Mouse (Mus musculus) bone marrow macrophage, adult 2 months (primary cell): ENCODE results near the gene Reps1. TPM values are rescaled to one million over a fixed set of nuclear protein-coding genes. Genes with fewer than 3 reads are reported as not detected.
"Not testable (repeated sequence)": the region's sequence is repeated elsewhere in the genome, so short reads cannot be mapped to it uniquely, and the experiment has no call there.

Source experiments
- H3K27ac ChIP-seq: 2 replicates; pipeline ENCODE4 v1.5.1; 2012; ENCODE audit warnings: low read depth, low read length; ENCODE audit not compliant: insufficient read depth
- H3K4me1 ChIP-seq: 2 replicates; pipeline ENCODE4 v1.6.1; 2012; ENCODE audit warnings: low read length; ENCODE audit not compliant: control insufficient read depth, insufficient read depth
- H3K4me3 ChIP-seq: 2 replicates; pipeline ENCODE4 v1.5.1; 2012; ENCODE audit warnings: mild to moderate bottlenecking, low read length, moderate library complexity; ENCODE audit not compliant: insufficient read depth
- CTCF ChIP-seq: IDR thresholded peaks from 2 replicates; pipeline ENCODE4 v1.5.1; 2012; ENCODE audit warnings: low read depth, mild to moderate bottlenecking, low read length, moderate library complexity
- POLR2A ChIP-seq: IDR thresholded peaks from 2 replicates; pipeline ENCODE4 v1.6.1; 2012; ENCODE audit warnings: mild to moderate bottlenecking, low read depth, low read length, borderline replicate concordance
- polyA plus RNA-seq: library from polyadenylated mRNA; stranded (reverse); fragments of >200 nt; gene quantifications from 2 replicates; pipeline ENCODE4 v1.2.4, GENCODE M21; 2012; ENCODE audit not compliant: missing spikeins, insufficient read depth, insufficient read length

Reps1 gene
- polyA plus RNA-seq, 1 experiment = 27.2 TPM

GRCm38 (mm10) chr10:18075845-18076244 lies 20.2 kb downstream of the Reps1 start:
- no peak for TF ChIP-seq POLR2A
- no peak overlapping the region for H3K27ac ChIP-seq
- no peak overlapping the region for H3K4me3 ChIP-seq
- peaks cover 6% of the 10 kb centered on the region for H3K4me1 ChIP-seq

DNA sequence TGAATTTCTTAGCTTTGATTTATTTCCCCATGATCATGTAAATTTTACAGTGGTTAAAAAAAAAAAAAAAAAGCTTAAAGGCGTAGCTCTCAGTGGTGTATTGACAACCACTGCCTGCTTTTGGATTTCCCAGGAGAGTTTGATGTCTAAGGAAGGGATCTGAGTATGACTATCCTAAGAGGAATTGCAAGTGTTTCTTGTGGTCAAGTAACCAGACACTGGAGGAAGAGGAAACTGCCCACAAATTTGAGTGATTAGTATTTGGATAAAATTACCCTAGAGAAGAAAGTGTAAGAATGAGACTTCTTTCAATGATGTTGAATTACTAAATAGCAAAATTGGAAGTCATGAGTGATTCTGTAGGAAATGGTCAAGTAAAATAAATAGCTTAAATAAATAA lies 25.9 kb downstream of the Reps1 start:
- Histone ChIP-seq H3K4me3 (no peak overlapping the region), H3K27ac (no peak overlapping the region), H3K4me1 (no peaks in the 10 kb centered on the region; the same call in 1 of the 2 replicates)
- TF ChIP-seq CTCF = no peak
- TF ChIP-seq POLR2A = no peak

- Histone ChIP-seq H3K27ac (no peak overlapping the region), H3K4me3 (no peak overlapping the region), H3K4me1 (no peaks in the 10 kb centered on the region; the same call in 1 of the 2 replicates)
- no peak for TF ChIP-seq CTCF
- TF ChIP-seq POLR2A = no peak
Measured at GRCm38 (mm10) chr10:18082772-18083171, 27.1 kb downstream of the Reps1 start.

DNA sequence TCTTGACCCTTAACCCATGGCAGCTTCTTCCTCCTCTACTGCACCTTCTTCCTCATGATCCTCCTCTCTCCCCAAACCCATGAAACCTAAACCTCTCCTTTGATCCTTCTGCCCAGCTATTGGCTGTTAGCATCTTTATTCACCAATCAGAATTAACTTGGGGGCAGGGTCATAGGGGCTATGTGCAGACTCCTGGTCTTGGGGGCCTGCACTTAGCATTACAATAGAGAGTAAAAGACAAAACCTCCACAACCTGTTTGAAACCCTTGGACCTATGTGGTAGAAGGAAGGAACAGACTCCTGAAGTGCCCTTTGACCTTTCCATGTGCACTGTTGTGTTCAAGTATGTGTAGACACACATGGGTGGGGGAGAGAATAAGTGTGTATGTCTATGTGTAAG lies 35.0 kb downstream of the Reps1 start:
- Histone ChIP-seq H3K27ac (no peak overlapping the region), H3K4me1 (no peaks in the 10 kb centered on the region), H3K4me3 (no peak overlapping the region)
- TF ChIP-seq POLR2A (no peak), CTCF (no peak)

- no peaks in the 10 kb centered on the region for H3K4me1 ChIP-seq
- no peak overlapping the region for H3K4me3 ChIP-seq
- H3K27ac ChIP-seq = no peak overlapping the region
- no peak for TF ChIP-seq CTCF
- no peak for TF ChIP-seq POLR2A
Measured at GRCm38 (mm10) chr10:18102166-18102565, 46.5 kb downstream of the Reps1 start.

DNA sequence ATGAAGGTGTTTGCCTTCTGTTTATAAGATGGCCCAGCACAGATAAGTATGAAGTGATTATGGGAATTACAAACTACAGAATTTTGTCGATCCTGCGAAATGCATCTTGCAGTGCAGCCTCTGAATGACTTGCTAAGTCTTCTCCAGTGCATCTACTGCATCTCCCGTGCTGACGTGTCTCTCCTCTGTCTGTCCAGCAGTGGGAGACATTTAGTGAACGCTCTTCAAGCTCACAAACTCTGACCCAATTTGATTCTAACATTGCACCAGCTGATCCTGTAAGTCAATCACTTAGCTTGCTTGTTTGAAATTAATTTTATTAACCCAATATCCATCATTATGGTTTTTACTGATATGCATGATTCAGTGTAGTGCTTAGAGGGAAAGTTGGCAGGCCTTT lies 51.8 kb downstream of the Reps1 start:
- Histone ChIP-seq H3K4me1 (no peaks in the 10 kb centered on the region), H3K27ac (no peak overlapping the region), H3K4me3 (no peak overlapping the region)
- TF ChIP-seq CTCF (no peak), POLR2A (no peak)

DNA sequence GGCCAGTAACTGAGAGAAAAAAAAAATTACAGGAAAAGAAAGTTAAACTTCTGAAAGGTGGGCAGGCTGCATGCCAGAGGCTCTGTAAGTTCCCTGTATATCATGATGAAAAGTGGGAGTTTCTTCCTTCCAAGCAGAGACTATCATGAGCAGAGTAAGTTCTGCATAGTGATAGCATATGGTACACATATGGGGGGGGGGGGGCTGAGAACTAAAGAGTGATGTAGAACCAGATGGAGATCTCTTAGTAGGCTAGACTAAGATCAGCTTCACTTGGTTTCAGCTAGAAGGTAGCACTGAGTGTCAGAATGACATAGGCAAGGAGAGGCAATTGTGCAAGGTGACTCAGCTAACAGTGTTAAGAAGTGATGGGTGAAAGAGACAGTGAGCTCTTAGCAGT lies 55.3 kb downstream of the Reps1 start:
- no peak for TF ChIP-seq CTCF
- no peak for TF ChIP-seq POLR2A
- Histone ChIP-seq H3K4me1 (no peaks in the 10 kb centered on the region), H3K27ac (no peak overlapping the region), H3K4me3 (no peak overlapping the region)

- Histone ChIP-seq H3K4me3 (no peak overlapping the region), H3K4me1 (no peaks in the 10 kb centered on the region), H3K27ac (no peak overlapping the region)
- TF ChIP-seq POLR2A (no peak), CTCF (no peak)
Measured at GRCm38 (mm10) chr10:18113473-18114093, 57.9 kb downstream of the Reps1 start.

DNA sequence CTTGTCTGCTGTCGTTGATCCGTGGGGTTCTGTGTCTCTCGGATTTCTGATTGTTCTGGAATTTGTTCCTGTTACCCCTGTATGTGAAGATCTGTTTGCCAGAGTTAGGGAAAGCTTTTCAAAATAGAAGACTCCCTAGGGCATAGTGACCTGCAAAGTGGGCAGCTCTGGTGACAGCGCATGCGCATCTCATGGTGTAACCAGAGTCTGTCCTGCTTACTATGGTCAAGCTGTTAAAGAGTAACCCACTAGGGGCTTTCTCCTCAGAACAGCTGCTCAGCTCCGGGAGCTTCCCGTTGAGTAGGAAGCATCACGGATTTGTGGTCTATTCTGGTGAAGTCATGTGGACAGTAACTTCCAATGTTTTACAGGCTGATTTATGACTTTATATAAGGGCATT lies 62.7 kb downstream of the Reps1 start:
- H3K27ac ChIP-seq = no peak overlapping the region
- H3K4me1 ChIP-seq = no peaks in the 10 kb centered on the region
- TF ChIP-seq CTCF (no peak), POLR2A (no peak)
- no peak overlapping the region for H3K4me3 ChIP-seq

- no peak overlapping the region for H3K27ac ChIP-seq
- no peaks in the 10 kb centered on the region for H3K4me1 ChIP-seq
- TF ChIP-seq CTCF (no peak), POLR2A (no peak)
- no peak overlapping the region for H3K4me3 ChIP-seq
Measured at GRCm38 (mm10) chr10:18130276-18130675, 74.6 kb downstream of the Reps1 start.

DNA sequence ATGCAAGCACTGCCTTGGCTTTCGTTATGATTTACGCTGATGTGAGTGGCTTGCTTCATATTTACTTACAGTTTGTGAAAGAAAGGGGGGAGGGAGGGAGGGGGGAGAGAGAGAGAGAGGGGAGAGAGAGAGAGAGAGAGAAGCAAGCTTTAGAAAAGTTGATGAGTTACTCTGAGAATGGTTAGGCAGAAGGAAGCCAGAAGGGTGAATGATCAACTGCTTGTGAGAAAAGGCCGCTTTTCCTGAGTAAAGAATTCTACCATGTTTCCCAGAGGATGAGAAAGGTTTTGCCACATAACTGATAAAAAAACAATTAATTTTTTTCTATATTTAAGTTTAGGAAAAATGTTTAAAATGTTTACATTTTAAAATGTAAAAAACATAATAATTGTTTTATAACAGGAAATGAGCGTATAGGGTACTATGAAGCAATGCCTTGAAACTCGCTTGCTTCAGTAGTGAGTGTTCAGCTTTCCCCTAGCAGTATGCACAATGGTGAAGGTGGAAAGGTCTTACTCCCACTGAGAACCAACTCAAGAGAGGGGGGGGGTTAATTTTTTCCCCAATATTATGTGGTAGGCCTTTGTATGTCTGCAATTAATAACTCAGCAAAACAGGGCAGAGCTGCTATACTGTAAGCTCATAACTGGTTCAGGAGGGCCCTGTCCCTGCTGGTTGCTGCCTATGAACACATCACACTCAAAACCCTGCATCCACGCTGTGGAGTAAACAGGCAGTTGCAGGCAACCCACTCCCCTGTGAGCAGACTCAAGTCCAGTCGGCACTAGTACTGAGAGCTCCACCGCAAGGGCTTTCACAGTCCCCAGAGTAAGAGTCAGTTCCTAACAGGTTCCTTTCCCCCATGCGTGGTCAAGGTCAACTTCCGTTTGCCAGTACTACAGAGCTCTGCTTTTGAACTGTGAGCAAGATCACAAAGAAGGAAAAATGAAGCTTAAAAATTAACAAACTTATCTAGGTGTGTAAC lies 76.3 kb downstream of the Reps1 start:
- Histone ChIP-seq H3K4me3 (no peak overlapping the region), H3K27ac (no peak overlapping the region), H3K4me1 (no peaks in the 10 kb centered on the region)
- TF ChIP-seq POLR2A (no peak), CTCF (no peak)

GRCm38 (mm10) chr10:18138853-18139503 lies 83.3 kb downstream of the Reps1 start:
- not testable (repeated sequence) for H3K4me1 ChIP-seq, H3K4me3 ChIP-seq, H3K27ac ChIP-seq
